Mouse (Mus musculus) limb, embryonic 14.5 days (tissue): ENCODE results near the gene Wwox. TPM values are rescaled to one million over a fixed set of nuclear protein-coding genes. Genes with fewer than 3 reads are reported as not detected.
A peak's percentile ranks its signal among the peaks of the same experiment; 100 is the strongest.

ENCODE experiments used
- ATAC-seq: fragments of 200-750 bp; cut with Nextera tagmentation; 2 replicates; pipeline ENCODE4 v1.8.0; 2017; ENCODE audit warnings: low read depth, moderate number of reproducible peaks, moderate TSS enrichment; ENCODE audit not compliant: low FRiP score
- DNase-seq: peaks from one replicate; pipeline ENCODE4 v3.0.0-alpha.2; 2015; ENCODE audit warnings: low spot score
- H3K27ac ChIP-seq: fragments of 300-500 bp; sonication (generic); replicated peaks from 2 replicates; pipeline ENCODE4 v1.5.1; 2014; ENCODE audit warnings: low read depth, mild to moderate bottlenecking, low read length, moderate library complexity, mixed read lengths
- H3K27me3 ChIP-seq: fragments of 300-500 bp; sonication (generic); 2 replicates; pipeline ENCODE4 v1.6.1; 2014; ENCODE audit warnings: low read length, mixed read lengths; ENCODE audit not compliant: control insufficient read depth, insufficient read depth
- H3K36me3 ChIP-seq: fragments of 300-500 bp; sonication (generic); 2 replicates; pipeline ENCODE4 v1.6.1; 2014; ENCODE audit warnings: mild to moderate bottlenecking, low read length, moderate library complexity, mixed read lengths; ENCODE audit not compliant: control insufficient read depth, insufficient read depth
- H3K4me1 ChIP-seq: fragments of 300-500 bp; sonication (generic); 2 replicates; pipeline ENCODE4 v1.6.1; 2014; ENCODE audit warnings: antibody characterized with exemption, low read length, mixed read lengths; ENCODE audit not compliant: control insufficient read depth, insufficient read depth
- H3K4me2 ChIP-seq: fragments of 300-500 bp; sonication (generic); replicated peaks from 2 replicates; pipeline ENCODE4 v1.6.1; 2014; ENCODE audit warnings: low read depth, mild to moderate bottlenecking, low read length, moderate library complexity; ENCODE audit not compliant: severe bottlenecking
- H3K4me3 ChIP-seq: fragments of 300-500 bp; sonication (generic); replicated peaks from 2 replicates; pipeline ENCODE4 v1.5.1; 2014; ENCODE audit warnings: low read length
- H3K9ac ChIP-seq: fragments of 300-500 bp; sonication (generic); 2 replicates; pipeline ENCODE4 v1.6.1; 2014; ENCODE audit warnings: mild to moderate bottlenecking, low read depth, low read length, moderate library complexity; ENCODE audit not compliant: severe bottlenecking
- H3K9me3 ChIP-seq: fragments of 300-500 bp; sonication (generic); 2 replicates; pipeline ENCODE4 v1.6.1; 2016; ENCODE audit warnings: low read length; ENCODE audit not compliant: control insufficient read depth
- POLR2A ChIP-seq: fragments of 200-500 bp; IDR thresholded peaks from 2 replicates; pipeline ENCODE4 v1.8.0; 2012; ENCODE audit warnings: inconsistent platforms, mild to moderate bottlenecking, moderate library complexity, borderline replicate concordance; ENCODE audit not compliant: insufficient read depth, insufficient read length; ENCODE audit errors: extremely low read depth
- WGBS: fragments of 180-500 bp; shearing (Covaris S2); extraction: QIAGEN DNeasy Blood & Tissue Kit; methylation state at CpG from one replicate; pipeline ENCODE4 v1.1.7; 2014; 5-methylcytosine and 5-hydroxymethylcytosine counted together
- polyA plus RNA-seq, 2 experiments: library from polyadenylated mRNA; depleted of rRNA in 1 of 2; stranded (reverse) in 1 of 2; unstranded in 1 of 2; fragments of >200 nt; fragmentation: Nextera tagmentation in 1 of 2; extraction: Ambion mirVana in 1 of 2; gene quantifications; 2 replicates each; pipeline versions ENCODE4 v1.2.1 to v1.2.3; 2012 to 2014

The Wwox gene
- polyA plus RNA-seq, 2 experiments, result 8.6 to 9.4 TPM

- H3K4me2 ChIP-seq, result no peak overlapping the region
- H3K9me3 ChIP-seq, result no peaks in the 10 kb centered on the region
- H3K27me3 ChIP-seq, result no peaks in the 10 kb centered on the region
- no peak overlapping the region for H3K27ac ChIP-seq
- no peak for ATAC-seq
- H3K4me3 ChIP-seq, result no peak overlapping the region
- DNase-seq, result no peak
- 55% methylated on average over 11 of the region's 11 CpGs for WGBS
- H3K4me1 ChIP-seq, result peaks cover 17% of the 10 kb centered on the region; the same call in 1 of the 2 replicates
- no peak overlapping the region for H3K9ac ChIP-seq
- H3K36me3 ChIP-seq, result no peaks in the 10 kb centered on the region
- TF ChIP-seq POLR2A, result no peak
Measured at GRCm38 (mm10) chr8:115228903-115229302, 789.4 kb downstream of the Wwox start.

GRCm38 (mm10) chr8:115234068-115234467 is 794.6 kb downstream of the Wwox start:
- H3K27ac ChIP-seq, result no peak overlapping the region
- H3K4me2 ChIP-seq, result no peak overlapping the region; the same call in 1 of the 2 replicates
- peaks cover 8% of the 10 kb centered on the region for H3K4me1 ChIP-seq
- no peak for TF ChIP-seq POLR2A
- DNase-seq (no peak), ATAC-seq (no peak)
- H3K9ac ChIP-seq, result no peak overlapping the region
- WGBS, result 35% methylated on average over 6 of the region's 6 CpGs
- no peak overlapping the region for H3K4me3 ChIP-seq
- no peaks in the 10 kb centered on the region for H3K36me3 ChIP-seq
- H3K27me3 ChIP-seq, result no peaks in the 10 kb centered on the region
- no peaks in the 10 kb centered on the region for H3K9me3 ChIP-seq

- 67% methylated on average over 9 of the region's 9 CpGs for WGBS
- no peak overlapping the region for H3K9ac ChIP-seq
- no peak for ATAC-seq
- no peaks in the 10 kb centered on the region for H3K27me3 ChIP-seq
- no peak overlapping the region for H3K4me3 ChIP-seq
- H3K4me2 ChIP-seq, result no peak overlapping the region
- no peaks in the 10 kb centered on the region for H3K9me3 ChIP-seq
- peaks cover 7% of the 10 kb centered on the region for H3K4me1 ChIP-seq
- TF ChIP-seq POLR2A, result no peak
- H3K27ac ChIP-seq, result no peak overlapping the region
- no peaks in the 10 kb centered on the region for H3K36me3 ChIP-seq
- no peak for DNase-seq
Measured at GRCm38 (mm10) chr8:115237596-115237995, 798.1 kb downstream of the Wwox start.

- no peaks in the 10 kb centered on the region for H3K36me3 ChIP-seq
- no peak for TF ChIP-seq POLR2A
- no peak overlapping the region for H3K27ac ChIP-seq
- no peaks in the 10 kb centered on the region for H3K4me1 ChIP-seq
- WGBS, result 60% methylated on average over 9 of the region's 9 CpGs
- no peak for ATAC-seq
- no peak for DNase-seq
- H3K4me2 ChIP-seq, result no peak overlapping the region
- H3K9me3 ChIP-seq, result no peaks in the 10 kb centered on the region; the same call in 1 of the 2 replicates
- peaks cover 5% of the 10 kb centered on the region; the same call in 1 of the 2 replicates for H3K27me3 ChIP-seq
- no peak overlapping the region for H3K4me3 ChIP-seq
- H3K9ac ChIP-seq, result no peak overlapping the region
Measured at GRCm38 (mm10) chr8:115243465-115244027, 804.1 kb downstream of the Wwox start.

GRCm38 (mm10) chr8:115249688-115250366 is 810.4 kb downstream of the Wwox start:
- Histone ChIP-seq H3K27ac (no peak overlapping the region), H3K4me2 (peak overlapping the region; percentile 50), H3K9ac (no peak overlapping the region), H3K4me3 (peak overlapping the region; percentile 15; the same call in 1 of the 2 replicates), H3K27me3 (0 out of 2 replicates have a peak, but pooled peaks cover 20% of the 10 kb centered on the region), H3K9me3 (no peaks in the 10 kb centered on the region; the same call in 1 of the 2 replicates), H3K4me1 (peaks cover 8% of the 10 kb centered on the region; the same call in 1 of the 2 replicates), H3K36me3 (no peaks in the 10 kb centered on the region)
- DNase-seq (peak; percentile 49), ATAC-seq (peak; percentile 57; the same call in 1 of the 2 replicates)
- TF ChIP-seq POLR2A, result no peak
- 14% methylated on average over 22 of the region's 22 CpGs for WGBS
